Mouse (Mus musculus) intestine, embryonic 16.5 days (tissue): ENCODE results near the gene Chrdl2. TPM values are rescaled to one million over a fixed set of nuclear protein-coding genes. Genes with fewer than 3 reads are reported as not detected.
"Not testable (repeated sequence)": the region's sequence is repeated elsewhere in the genome, so short reads cannot be mapped to it uniquely, and the experiment has no call there.

ENCODE experiments used
- ATAC-seq: fragments of 200-750 bp; cut with Nextera tagmentation; 2 replicates; pipeline ENCODE4 v1.8.0; 2017; ENCODE audit warnings: moderate TSS enrichment, moderate library complexity
- H3K27ac ChIP-seq: fragments of 300-500 bp; sonication (generic); 2 replicates; pipeline ENCODE4 v1.5.1; 2014; ENCODE audit warnings: mild to moderate bottlenecking, low read length
- H3K27me3 ChIP-seq: fragments of 300-500 bp; sonication (generic); replicated peaks from 2 replicates; pipeline ENCODE4 v1.6.1; 2014; ENCODE audit warnings: low read length, control low read depth, mixed read lengths; ENCODE audit not compliant: control insufficient read depth, insufficient read depth
- H3K36me3 ChIP-seq: fragments of 300-500 bp; sonication (generic); 2 replicates; pipeline ENCODE4 v1.6.1; 2014; ENCODE audit warnings: low read length, control low read depth; ENCODE audit not compliant: control insufficient read depth, insufficient read depth
- H3K4me1 ChIP-seq: fragments of 300-500 bp; sonication (generic); 2 replicates; pipeline ENCODE4 v1.6.1; 2014; ENCODE audit warnings: low read length, control low read depth, mixed read lengths; ENCODE audit not compliant: control insufficient read depth, insufficient read depth
- H3K4me2 ChIP-seq: fragments of 300-500 bp; sonication (generic); 2 replicates; pipeline ENCODE4 v1.6.1; 2014; ENCODE audit warnings: low read depth, low read length, control low read depth
- H3K4me3 ChIP-seq: fragments of 300-500 bp; sonication (generic); 2 replicates; pipeline ENCODE4 v1.5.1; 2014; ENCODE audit warnings: mild to moderate bottlenecking, low read length
- H3K9ac ChIP-seq: fragments of 300-500 bp; sonication (generic); 2 replicates; pipeline ENCODE4 v1.6.1; 2014; ENCODE audit warnings: low read depth, low read length
- H3K9me3 ChIP-seq: fragments of 300-500 bp; sonication (generic); 2 replicates; pipeline ENCODE4 v1.6.1; 2016; ENCODE audit warnings: low read length, control low read depth; ENCODE audit not compliant: control insufficient read depth
- WGBS: fragments of 180-500 bp; shearing (Covaris S2); extraction: QIAGEN DNeasy Blood & Tissue Kit; methylation state at CpG from one replicate; pipeline ENCODE4 v1.1.7; 2014; 5-methylcytosine and 5-hydroxymethylcytosine counted together
- polyA plus RNA-seq: library from polyadenylated mRNA; unstranded; fragments of >200 nt; fragmentation: Nextera tagmentation; extraction: Ambion mirVana; gene quantifications from 2 replicates; pipeline ENCODE4 v1.2.1, GENCODE M21; 2015

Gene Chrdl2
- polyA plus RNA-seq, 1 experiment from 2014 or later: 0.61 TPM

- H3K27ac ChIP-seq: no peak overlapping the region
- H3K4me1 ChIP-seq: peaks cover 31% of the 10 kb centered on the region
Observed at GRCm38 (mm10) chr7:99969151-99969550, 36.8 kb upstream of the Chrdl2 start.

GRCm38 (mm10) chr7:99971926-99972325 lies 34.0 kb upstream of the Chrdl2 start:
- no peak overlapping the region for H3K4me2 ChIP-seq
- ATAC-seq: no peak
- H3K4me3 ChIP-seq: no peak overlapping the region
- WGBS: 52% methylated on average over 2 of the region's 2 CpGs
- H3K36me3 ChIP-seq: no peaks in the 10 kb centered on the region
- H3K4me1 ChIP-seq: peaks cover 24% of the 10 kb centered on the region
- H3K27me3 ChIP-seq: no peaks in the 10 kb centered on the region
- H3K9me3 ChIP-seq: no peaks in the 10 kb centered on the region
- H3K9ac ChIP-seq: no peak overlapping the region
- H3K27ac ChIP-seq: no peak overlapping the region

More at GRCm38 (mm10) chr7:99969151-99969550, 36.8 kb upstream of the Chrdl2 start:
- Histone ChIP-seq H3K27me3 (no peaks in the 10 kb centered on the region), H3K4me2 (no peak overlapping the region), H3K36me3 (no peaks in the 10 kb centered on the region), H3K9me3 (no peaks in the 10 kb centered on the region), H3K9ac (no peak overlapping the region), H3K4me3 (no peak overlapping the region)
- no peak for ATAC-seq
- 65% methylated on average over 4 of the region's 4 CpGs for WGBS

- not testable (repeated sequence) for H3K4me2 ChIP-seq, H3K27ac ChIP-seq, H3K9me3 ChIP-seq, H3K27me3 ChIP-seq, H3K4me3 ChIP-seq, ATAC-seq, H3K9ac ChIP-seq, H3K36me3 ChIP-seq
- peaks cover 24% of the 10 kb centered on the region for H3K4me1 ChIP-seq
- 87% methylated on average over 3 of the region's 3 CpGs for WGBS
Observed at GRCm38 (mm10) chr7:99972912-99973311, 33.1 kb upstream of the Chrdl2 start.

- Histone ChIP-seq H3K9ac (no peak overlapping the region), H3K27me3 (no peaks in the 10 kb centered on the region), H3K4me3 (no peak overlapping the region), H3K9me3 (no peaks in the 10 kb centered on the region), H3K27ac (no peak overlapping the region), H3K4me1 (peaks cover 28% of the 10 kb centered on the region), H3K36me3 (no peaks in the 10 kb centered on the region), H3K4me2 (no peak overlapping the region)
- WGBS: 67% methylated on average over 10 of the region's 10 CpGs
- ATAC-seq: no peak
Observed at GRCm38 (mm10) chr7:99974208-99974970, 31.6 kb upstream of the Chrdl2 start.

- Histone ChIP-seq H3K27ac (no peak overlapping the region), H3K4me3 (no peak overlapping the region), H3K9me3 (no peaks in the 10 kb centered on the region), H3K4me2 (no peak overlapping the region), H3K36me3 (no peaks in the 10 kb centered on the region), H3K27me3 (no peaks in the 10 kb centered on the region), H3K9ac (no peak overlapping the region), H3K4me1 (peaks cover 28% of the 10 kb centered on the region)
- ATAC-seq: no peak
- WGBS: 86% methylated on average over 5 of the region's 5 CpGs
Observed at GRCm38 (mm10) chr7:99975819-99976575, 30.0 kb upstream of the Chrdl2 start.

- Histone ChIP-seq H3K9ac (no peak overlapping the region), H3K36me3 (no peaks in the 10 kb centered on the region), H3K27ac (no peak overlapping the region), H3K9me3 (no peaks in the 10 kb centered on the region), H3K4me1 (peaks cover 22% of the 10 kb centered on the region), H3K27me3 (no peaks in the 10 kb centered on the region), H3K4me2 (no peak overlapping the region), H3K4me3 (no peak overlapping the region)
- ATAC-seq: no peak
- 83% methylated on average over 2 of the region's 2 CpGs for WGBS
Observed at GRCm38 (mm10) chr7:99978041-99978440, 27.9 kb upstream of the Chrdl2 start.

GRCm38 (mm10) chr7:99979081-99979480 lies 26.9 kb upstream of the Chrdl2 start:
- Histone ChIP-seq H3K27ac (no peak overlapping the region), H3K4me1 (peaks cover 17% of the 10 kb centered on the region), H3K36me3 (no peaks in the 10 kb centered on the region), H3K4me2 (peak overlapping the region; percentile 85), H3K4me3 (peak overlapping the region; percentile 100), H3K9ac (peak overlapping the region; percentile 99), H3K27me3 (no peaks in the 10 kb centered on the region), H3K9me3 (no peaks in the 10 kb centered on the region)
- no peak for ATAC-seq
- 6% methylated on average over 6 of the region's 6 CpGs for WGBS

GRCm38 (mm10) chr7:99979546-99980131 lies 26.3 kb upstream of the Chrdl2 start:
- no peaks in the 10 kb centered on the region for H3K9me3 ChIP-seq
- peaks cover 11% of the 10 kb centered on the region for H3K4me1 ChIP-seq
- peak overlapping the region; percentile 100 for H3K4me3 ChIP-seq
- H3K4me2 ChIP-seq: peak overlapping the region; percentile 85
- peak; percentile 83 for ATAC-seq
- H3K27ac ChIP-seq: peak overlapping the region; percentile 91
- H3K27me3 ChIP-seq: no peaks in the 10 kb centered on the region
- peak overlapping the region; percentile 99 for H3K9ac ChIP-seq
- under 1% methylated on average over 49 of the region's 51 CpGs for WGBS
- H3K36me3 ChIP-seq: no peaks in the 10 kb centered on the region

- H3K9me3 ChIP-seq: no peaks in the 10 kb centered on the region
- WGBS: under 1% methylated on average over 55 of the region's 55 CpGs
- peak within 1 kb of the TSS; percentile 91 for H3K27ac ChIP-seq
- peak; percentile 96 for ATAC-seq
- H3K4me1 ChIP-seq: peaks cover 9% of the 10 kb centered on the region; the same call in 1 of the 2 replicates
- H3K9ac ChIP-seq: peak within 1 kb of the TSS; percentile 99
- peak within 1 kb of the TSS; percentile 85 for H3K4me2 ChIP-seq
- H3K4me3 ChIP-seq: peak within 1 kb of the TSS; percentile 100
- no peaks in the 10 kb centered on the region for H3K27me3 ChIP-seq
- no peaks in the 10 kb centered on the region for H3K36me3 ChIP-seq
Observed at GRCm38 (mm10) chr7:99980132-99980591, 25.8 kb upstream of the Chrdl2 start, which contains the start of gene Rnf169. Gene Rnf169, minus strand, starts transcription at chr7:99980448.
